Mouse (Mus musculus) lung, embryonic 15.5 days (tissue): ENCODE measurements around the gene Rad51d. TPM values are rescaled to one million over a fixed set of nuclear protein-coding genes. Genes with fewer than 3 reads are reported as not detected.
A peak's percentile ranks its signal among the peaks of the same experiment; 100 is the strongest.

Source experiments
- ATAC-seq: fragments of 200-750 bp; cut with Nextera tagmentation; 2 replicates; pipeline ENCODE4 v1.8.0; 2017; ENCODE audit warnings: moderate number of reproducible peaks, borderline replicate concordance; ENCODE audit not compliant: low FRiP score, low TSS enrichment; ENCODE audit errors: extremely low read depth
- H3K27ac ChIP-seq: fragments of 300-500 bp; sonication (generic); 2 replicates; pipeline ENCODE4 v1.5.1; 2015; ENCODE audit warnings: moderate library complexity, mild to moderate bottlenecking, inconsistent platforms
- H3K27me3 ChIP-seq: fragments of 300-500 bp; sonication (generic); 2 replicates; pipeline ENCODE4 v1.6.1; 2015; ENCODE audit warnings: inconsistent platforms
- H3K36me3 ChIP-seq: fragments of 300-500 bp; sonication (generic); 2 replicates; pipeline ENCODE4 v1.6.1; 2015; ENCODE audit warnings: inconsistent platforms
- H3K4me1 ChIP-seq: fragments of 300-500 bp; sonication (generic); 2 replicates; pipeline ENCODE4 v1.6.1; 2015; ENCODE audit warnings: inconsistent platforms
- H3K4me2 ChIP-seq: fragments of 300-500 bp; sonication (generic); 2 replicates; pipeline ENCODE4 v1.6.1; 2015; ENCODE audit warnings: inconsistent platforms, mild to moderate bottlenecking, moderate library complexity
- H3K4me3 ChIP-seq: fragments of 300-500 bp; sonication (generic); 2 replicates; pipeline ENCODE4 v1.5.1; 2015; ENCODE audit warnings: mild to moderate bottlenecking, inconsistent platforms
- H3K9ac ChIP-seq: fragments of 300-500 bp; sonication (generic); 2 replicates; pipeline ENCODE4 v1.6.1; 2015; ENCODE audit warnings: inconsistent platforms
- H3K9me3 ChIP-seq: fragments of 300-500 bp; sonication (generic); 2 replicates; pipeline ENCODE4 v1.6.1; 2016; ENCODE audit warnings: inconsistent platforms
- WGBS: fragments of 180-500 bp; shearing (Covaris S2); methylation state at CpG from one replicate; pipeline ENCODE4 v1.1.7; 2015; 5-methylcytosine and 5-hydroxymethylcytosine counted together
- polyA plus RNA-seq: library from polyadenylated mRNA; unstranded; fragments of >200 nt; fragmentation: Nextera tagmentation; extraction: Ambion mirVana; gene quantifications from 2 replicates; pipeline ENCODE4 v1.2.1, GENCODE M21; 2015

The Rad51d gene
- polyA plus RNA-seq, 1 experiment from 2014 or later = 13.2 TPM

DNA sequence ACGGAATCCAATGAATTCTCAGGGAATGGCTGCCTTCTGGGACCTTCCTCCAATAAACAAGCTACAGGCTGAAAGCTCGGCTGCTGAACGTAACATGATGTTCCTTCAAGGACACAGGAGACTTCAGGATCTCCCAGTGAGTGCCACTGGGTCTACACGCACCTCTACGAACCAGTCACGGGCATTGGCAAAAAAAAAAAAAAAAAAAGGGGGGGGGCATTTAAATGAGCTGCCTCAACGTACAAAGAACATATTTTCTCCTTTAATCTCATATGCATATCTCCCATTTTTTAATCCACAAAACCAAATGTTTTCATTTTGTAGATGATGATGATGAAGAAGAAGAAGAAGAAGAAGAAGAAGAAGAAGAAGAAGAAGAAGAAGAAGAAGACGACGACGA lies 24.5 kb downstream of the Rad51d start:
- Histone ChIP-seq H3K27ac (no peak overlapping the region), H3K27me3 (no peaks in the 10 kb centered on the region), H3K9me3 (no peaks in the 10 kb centered on the region), H3K4me2 (no peak overlapping the region), H3K9ac (no peak overlapping the region), H3K36me3 (no peaks in the 10 kb centered on the region), H3K4me1 (peaks cover 9% of the 10 kb centered on the region; the same call in 1 of the 2 replicates), H3K4me3 (no peak overlapping the region)
- ATAC-seq = no peak
- 79% methylated on average over 10 of the region's 10 CpGs for WGBS

DNA sequence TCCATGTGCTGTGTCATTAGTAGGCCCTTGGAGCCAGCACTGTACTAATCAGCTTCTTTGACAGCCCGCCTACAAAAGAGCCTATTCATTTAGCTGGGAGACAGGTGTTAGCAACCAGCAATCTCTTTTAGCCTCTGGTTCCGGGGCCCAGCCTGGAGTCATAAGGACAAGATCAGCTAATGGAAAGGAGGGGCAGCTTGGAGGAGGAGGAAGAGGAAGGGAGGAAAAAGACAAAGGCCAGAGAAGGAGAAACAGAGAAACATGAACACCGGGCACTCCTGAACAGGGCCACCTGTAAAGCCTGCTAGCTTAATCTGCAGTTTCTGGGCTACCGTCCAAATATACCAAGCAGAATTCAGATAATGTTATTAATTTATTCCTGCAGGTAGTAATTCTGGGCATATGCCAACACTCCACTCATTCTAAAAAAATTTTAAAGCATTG lies 26.9 kb downstream of the Rad51d start:
- H3K4me3 ChIP-seq = no peak overlapping the region
- 52% methylated on average over 4 of the region's 4 CpGs for WGBS
- H3K4me2 ChIP-seq = no peak overlapping the region
- no peak overlapping the region for H3K27ac ChIP-seq
- no peaks in the 10 kb centered on the region for H3K27me3 ChIP-seq
- ATAC-seq = no peak
- H3K9me3 ChIP-seq = no peaks in the 10 kb centered on the region
- H3K9ac ChIP-seq = no peak overlapping the region
- 0 out of 2 replicates have a peak, but pooled peaks cover 5% of the 10 kb centered on the region for H3K4me1 ChIP-seq
- no peaks in the 10 kb centered on the region for H3K36me3 ChIP-seq

DNA sequence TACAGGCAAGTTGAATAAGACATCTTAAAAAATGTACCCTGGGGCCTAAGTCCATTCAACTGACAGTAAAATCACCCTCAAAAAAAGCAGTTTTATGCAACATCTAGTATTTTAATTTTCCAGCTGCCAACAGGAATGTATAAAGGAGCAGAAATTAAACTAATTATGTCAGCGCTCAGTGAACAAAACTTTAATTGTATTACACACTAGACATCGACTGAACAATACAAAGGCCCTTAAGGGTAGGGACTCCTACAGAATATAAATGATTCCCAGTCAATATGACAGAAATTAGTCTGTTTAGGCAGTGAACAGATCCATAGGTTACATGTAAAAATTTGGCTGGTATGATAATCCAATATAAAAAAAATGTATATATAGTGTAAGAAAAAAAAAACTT lies 27.4 kb downstream of the Rad51d start:
- no peaks in the 10 kb centered on the region for H3K9me3 ChIP-seq
- no peak overlapping the region for H3K4me3 ChIP-seq
- 81% methylated on average over 2 of the region's 2 CpGs for WGBS
- H3K36me3 ChIP-seq = no peaks in the 10 kb centered on the region
- no peak overlapping the region for H3K9ac ChIP-seq
- no peak overlapping the region for H3K4me2 ChIP-seq
- 0 out of 2 replicates have a peak, but pooled peaks cover 5% of the 10 kb centered on the region for H3K4me1 ChIP-seq
- no peaks in the 10 kb centered on the region for H3K27me3 ChIP-seq
- ATAC-seq = no peak
- H3K27ac ChIP-seq = no peak overlapping the region

DNA sequence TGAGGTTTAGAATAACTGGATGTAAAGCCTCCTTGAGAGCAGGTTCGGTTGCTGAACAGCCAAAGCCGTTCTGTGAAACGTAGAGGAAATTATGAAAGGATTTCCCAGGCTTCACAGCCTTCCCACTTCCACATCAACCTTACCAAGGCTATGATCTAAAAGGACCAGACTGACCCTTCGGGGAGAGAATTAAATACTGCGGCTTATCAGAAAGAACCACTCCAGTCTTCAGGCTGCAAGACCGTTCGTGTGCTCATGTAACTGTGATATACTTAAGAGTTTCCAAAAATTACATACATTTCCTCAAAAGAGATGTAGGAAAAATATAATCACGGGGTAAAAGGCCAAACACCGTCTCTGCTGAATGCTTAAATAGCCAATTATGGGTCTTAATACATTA lies 27.8 kb downstream of the Rad51d start:
- ATAC-seq = no peak
- Histone ChIP-seq H3K4me1 (0 out of 2 replicates have a peak, but pooled peaks cover 5% of the 10 kb centered on the region), H3K27ac (no peak overlapping the region), H3K4me3 (no peak overlapping the region), H3K9me3 (no peaks in the 10 kb centered on the region), H3K36me3 (no peaks in the 10 kb centered on the region), H3K4me2 (no peak overlapping the region), H3K9ac (no peak overlapping the region), H3K27me3 (no peaks in the 10 kb centered on the region)
- 81% methylated on average over 9 of the region's 9 CpGs for WGBS

DNA sequence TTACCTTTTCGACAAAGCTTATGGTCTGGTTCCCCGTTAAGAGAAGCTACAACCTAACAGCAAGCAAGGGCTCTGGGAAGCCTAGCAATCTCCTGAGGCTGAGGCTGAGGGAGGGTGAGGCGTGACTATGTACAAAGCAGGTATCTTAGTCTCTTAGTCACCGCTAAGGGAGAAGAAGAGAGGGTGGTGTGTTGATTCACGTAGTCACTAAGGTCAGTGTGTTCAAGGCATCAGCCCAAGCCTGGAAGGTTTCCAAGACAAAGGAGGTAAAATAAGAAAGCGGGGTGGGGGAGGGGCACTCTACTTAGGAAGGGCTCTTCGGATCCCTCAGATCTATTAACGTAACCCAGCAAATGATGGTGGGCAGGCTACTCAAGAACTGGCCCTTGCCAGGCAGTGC lies 28.9 kb downstream of the Rad51d start:
- no peaks in the 10 kb centered on the region for H3K36me3 ChIP-seq
- H3K4me1 ChIP-seq = 0 out of 2 replicates have a peak, but pooled peaks cover 5% of the 10 kb centered on the region
- 59% methylated on average over 8 of the region's 8 CpGs for WGBS
- H3K4me2 ChIP-seq = no peak overlapping the region
- no peaks in the 10 kb centered on the region for H3K27me3 ChIP-seq
- ATAC-seq = no peak
- H3K9me3 ChIP-seq = no peaks in the 10 kb centered on the region
- no peak overlapping the region for H3K4me3 ChIP-seq
- no peak overlapping the region for H3K9ac ChIP-seq
- no peak overlapping the region for H3K27ac ChIP-seq

DNA sequence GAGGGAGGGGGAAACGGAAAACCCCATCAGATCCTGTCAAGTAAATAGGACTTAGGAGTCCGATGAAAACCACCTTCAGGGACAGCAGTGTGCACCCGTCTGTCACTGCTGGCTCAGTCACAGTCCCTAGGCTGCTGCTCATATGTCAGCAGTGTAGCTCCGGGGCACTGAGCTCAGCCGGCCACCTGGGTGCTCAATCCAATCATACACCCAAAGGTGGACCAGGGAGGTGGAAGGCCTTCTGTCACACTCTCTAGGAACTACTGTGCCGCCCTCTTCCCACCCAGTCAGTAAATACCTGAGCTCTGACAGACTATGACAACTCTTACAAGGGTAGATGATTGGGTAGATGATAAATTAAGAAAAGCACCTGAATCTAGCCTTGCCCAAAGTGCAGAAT lies 29.7 kb downstream of the Rad51d start:
- H3K4me3 ChIP-seq = no peak overlapping the region
- WGBS = 64% methylated on average over 6 of the region's 6 CpGs
- no peaks in the 10 kb centered on the region for H3K27me3 ChIP-seq
- no peak overlapping the region for H3K27ac ChIP-seq
- no peaks in the 10 kb centered on the region for H3K36me3 ChIP-seq
- ATAC-seq = no peak
- no peak overlapping the region for H3K9ac ChIP-seq
- 0 out of 2 replicates have a peak, but pooled peaks cover 5% of the 10 kb centered on the region for H3K4me1 ChIP-seq
- no peak overlapping the region for H3K4me2 ChIP-seq
- no peaks in the 10 kb centered on the region for H3K9me3 ChIP-seq

DNA sequence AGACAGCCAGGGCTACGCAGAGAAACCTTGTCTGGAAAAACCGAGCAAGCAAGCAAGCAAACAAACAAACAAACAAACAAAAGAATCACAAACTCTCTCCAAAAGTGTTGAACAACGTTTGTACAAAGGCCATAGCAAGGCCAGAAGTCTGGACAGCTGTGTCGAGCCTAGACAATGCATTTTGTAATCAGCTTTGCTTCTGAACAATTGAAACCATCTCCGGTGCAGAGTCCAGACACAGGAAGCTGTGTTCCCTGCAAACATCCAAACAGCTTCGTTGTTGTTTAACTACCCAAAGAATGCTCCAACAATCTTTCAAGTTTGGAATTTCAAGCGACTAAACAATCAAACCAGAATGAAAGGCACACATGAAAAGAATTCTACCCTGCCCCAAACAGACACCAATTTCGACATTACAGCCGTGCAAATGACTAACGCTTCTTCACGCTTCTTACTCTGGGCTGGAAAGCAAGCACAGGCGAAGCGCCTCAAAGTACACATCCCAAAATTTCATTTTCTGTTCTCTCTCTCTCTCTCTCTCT lies 33.0 kb downstream of the Rad51d start:
- no peak overlapping the region for H3K9ac ChIP-seq
- no peak for ATAC-seq
- no peaks in the 10 kb centered on the region for H3K9me3 ChIP-seq
- WGBS = 70% methylated on average over 13 of the region's 13 CpGs
- H3K27me3 ChIP-seq = no peaks in the 10 kb centered on the region
- no peaks in the 10 kb centered on the region for H3K36me3 ChIP-seq
- H3K4me1 ChIP-seq = 0 out of 2 replicates have a peak, but pooled peaks cover 5% of the 10 kb centered on the region
- H3K4me3 ChIP-seq = no peak overlapping the region
- H3K27ac ChIP-seq = peak overlapping the region; percentile 36; the same call in 1 of the 2 replicates
- H3K4me2 ChIP-seq = no peak overlapping the region

DNA sequence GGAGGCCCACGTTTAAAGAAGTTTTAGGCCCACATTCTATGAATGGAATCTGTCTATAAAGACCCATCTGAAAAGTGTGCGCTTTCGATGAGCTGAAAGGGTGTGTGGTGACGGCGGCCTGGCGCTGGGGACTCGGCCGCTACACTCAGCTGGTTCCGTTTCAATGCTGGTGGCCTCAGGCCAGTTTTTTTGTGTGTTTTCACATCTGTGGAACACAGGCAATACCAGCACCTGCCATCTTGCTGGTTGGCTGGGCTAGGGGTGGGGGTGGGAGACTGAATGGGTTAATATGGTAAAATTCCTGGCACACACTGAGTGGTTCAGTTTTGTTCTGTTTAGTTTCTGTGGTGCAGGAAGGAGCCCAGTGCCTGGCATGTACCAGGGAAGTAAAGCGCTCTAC lies 34.4 kb downstream of the Rad51d start:
- Histone ChIP-seq H3K27ac (no peak overlapping the region), H3K4me2 (no peak overlapping the region), H3K36me3 (no peaks in the 10 kb centered on the region), H3K9ac (no peak overlapping the region), H3K27me3 (no peaks in the 10 kb centered on the region), H3K9me3 (no peaks in the 10 kb centered on the region), H3K4me3 (no peak overlapping the region), H3K4me1 (no peaks in the 10 kb centered on the region)
- ATAC-seq = no peak
- WGBS = 67% methylated on average over 10 of the region's 10 CpGs

DNA sequence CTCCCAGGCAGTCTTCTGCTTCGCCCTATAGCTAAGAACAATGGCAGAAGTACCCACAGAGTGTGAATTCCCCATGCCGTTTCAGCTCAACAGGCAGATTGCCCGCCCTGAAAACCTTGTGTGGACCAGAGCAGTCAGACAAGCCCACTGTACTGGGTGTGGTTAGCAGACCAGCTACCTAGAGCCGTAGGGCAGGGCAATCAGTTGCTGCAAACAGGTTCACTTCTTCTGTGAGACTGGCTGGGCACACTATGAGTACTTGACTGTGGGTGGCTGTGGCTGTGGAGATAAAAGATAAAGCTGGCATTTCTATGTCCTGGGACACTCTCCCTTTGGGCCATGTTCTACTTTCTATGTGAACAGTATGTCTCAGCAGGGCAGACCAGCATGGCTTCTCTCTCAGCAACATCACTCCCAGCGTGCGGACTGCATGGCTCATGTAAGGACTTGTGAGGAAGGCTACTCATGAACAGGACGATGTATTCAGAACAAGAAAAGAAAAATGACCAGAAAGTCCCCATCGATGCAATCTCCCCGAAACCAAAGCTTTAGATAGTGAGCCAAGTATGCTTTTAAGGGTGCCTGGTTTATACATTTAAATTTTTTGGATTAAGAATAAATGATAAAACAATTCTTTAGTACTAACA lies 35.0 kb downstream of the Rad51d start:
- no peak overlapping the region for H3K4me3 ChIP-seq
- no peak overlapping the region for H3K4me2 ChIP-seq
- WGBS = 64% methylated on average over 9 of the region's 9 CpGs
- H3K9ac ChIP-seq = no peak overlapping the region
- no peaks in the 10 kb centered on the region for H3K9me3 ChIP-seq
- H3K36me3 ChIP-seq = no peaks in the 10 kb centered on the region
- no peaks in the 10 kb centered on the region for H3K27me3 ChIP-seq
- H3K4me1 ChIP-seq = no peaks in the 10 kb centered on the region
- no peak for ATAC-seq
- no peak overlapping the region for H3K27ac ChIP-seq

DNA sequence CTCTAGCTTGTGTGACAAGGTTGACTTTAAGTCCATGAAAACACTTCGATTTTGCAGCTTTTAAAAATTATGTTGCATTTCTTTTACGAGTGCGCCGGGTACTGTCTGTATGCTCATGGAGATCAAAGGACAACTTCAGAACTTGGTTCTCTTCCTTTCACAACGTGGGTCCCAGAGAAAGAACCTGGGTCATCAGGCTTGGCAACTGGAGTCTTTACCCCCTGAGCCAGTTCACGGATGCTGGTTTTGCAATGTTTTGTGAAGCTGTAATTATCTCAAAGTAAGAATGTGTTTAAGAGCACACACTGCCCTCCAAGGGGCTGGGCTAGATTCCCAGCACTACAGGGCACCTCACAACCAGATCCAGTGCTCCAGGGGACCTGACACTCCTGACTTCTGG lies 36.3 kb downstream of the Rad51d start:
- Histone ChIP-seq H3K4me1 (no peaks in the 10 kb centered on the region), H3K9me3 (no peaks in the 10 kb centered on the region), H3K36me3 (no peaks in the 10 kb centered on the region), H3K9ac (no peak overlapping the region), H3K4me3 (no peak overlapping the region), H3K4me2 (no peak overlapping the region), H3K27me3 (no peaks in the 10 kb centered on the region), H3K27ac (no peak overlapping the region)
- 85% methylated on average over 6 of the region's 6 CpGs for WGBS
- ATAC-seq = no peak

DNA sequence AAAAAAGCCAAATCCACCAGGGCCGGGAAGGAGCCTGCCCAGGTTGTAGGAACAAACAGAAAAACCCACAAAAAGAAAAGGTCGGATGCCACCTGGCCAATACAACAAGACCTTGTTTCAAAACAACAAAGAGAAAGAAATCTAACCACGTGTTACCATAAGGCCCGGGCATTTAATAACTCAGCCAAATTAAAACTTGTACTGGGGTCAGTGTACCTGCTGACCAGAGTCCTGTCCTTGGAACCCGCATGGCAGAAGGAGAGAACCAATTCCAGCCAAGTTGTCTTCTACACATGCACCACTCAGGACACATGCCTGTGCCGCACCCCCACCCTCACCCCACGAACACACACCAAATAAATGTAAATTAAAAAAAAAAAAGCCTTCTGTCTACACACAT lies 37.5 kb downstream of the Rad51d start:
- 84% methylated on average over 7 of the region's 7 CpGs for WGBS
- H3K4me3 ChIP-seq = no peak overlapping the region
- no peak for ATAC-seq

DNA sequence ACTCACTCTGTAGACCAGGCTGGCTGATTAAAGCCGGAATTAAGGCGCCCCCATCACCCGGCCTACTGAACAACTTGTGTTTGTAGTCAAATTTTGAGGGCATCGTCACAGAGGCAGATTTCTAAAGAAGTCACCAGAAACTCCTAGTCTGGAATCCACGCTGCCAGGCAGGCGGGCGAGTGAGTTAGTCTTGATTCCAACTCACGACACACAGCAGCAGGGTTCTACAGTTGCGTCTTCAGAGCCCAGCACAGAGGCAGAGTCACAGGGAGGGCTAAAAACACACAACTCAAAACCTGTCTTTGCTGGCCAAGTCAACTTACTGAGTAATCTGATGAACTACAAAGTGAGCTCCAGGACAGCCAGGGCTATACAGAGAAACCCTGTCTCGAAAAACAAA lies 37.9 kb downstream of the Rad51d start:
- no peak overlapping the region for H3K4me2 ChIP-seq
- H3K4me3 ChIP-seq = no peak overlapping the region
- no peaks in the 10 kb centered on the region for H3K9me3 ChIP-seq
- no peaks in the 10 kb centered on the region for H3K36me3 ChIP-seq
- H3K9ac ChIP-seq = no peak overlapping the region
- no peaks in the 10 kb centered on the region for H3K4me1 ChIP-seq
- no peaks in the 10 kb centered on the region for H3K27me3 ChIP-seq
- no peak overlapping the region for H3K27ac ChIP-seq
- WGBS = 79% methylated on average over 10 of the region's 10 CpGs
- ATAC-seq = no peak

More for the DNA sequence above, 37.5 kb downstream of the Rad51d start:
- H3K4me2 ChIP-seq = no peak overlapping the region
- no peaks in the 10 kb centered on the region for H3K27me3 ChIP-seq
- no peaks in the 10 kb centered on the region for H3K9me3 ChIP-seq
- no peaks in the 10 kb centered on the region for H3K36me3 ChIP-seq
- H3K4me1 ChIP-seq = no peaks in the 10 kb centered on the region
- no peak overlapping the region for H3K27ac ChIP-seq
- no peak overlapping the region for H3K9ac ChIP-seq
